Comparison of ENCODE assay signal across 8 mouse cellular contexts in genomic region chr2:75658727-75659628, GRCm38 (mm10). TPM values are rescaled to one million over a fixed set of nuclear protein-coding genes. Genes with fewer than 3 reads are reported as not detected.
DNase-seq lines count a peak whose midpoint lies in the region; ATAC-seq and TF ChIP-seq lines count a peak whose summit lies in the region.

Gene Hnrnpa3, plus strand, starts transcription at chr2:75659261.

- WGBS in bone marrow, adult 2 months, result under 1% methylated on average over 99 of the region's 102 CpGs
- WGBS in embryonic facial prominence, embryonic 15.5 days, result under 1% methylated on average over 90 of the region's 102 CpGs
- under 1% methylated on average over 83 of the region's 102 CpGs for WGBS in kidney, embryonic 14.5 days
- under 1% methylated on average over 92 of the region's 102 CpGs for WGBS in limb, embryonic 15.5 days

- H3K9ac ChIP-seq in embryonic facial prominence, embryonic 15.5 days, result peak within 1 kb of the TSS; percentile 90
- H3K9ac ChIP-seq in kidney, embryonic 14.5 days (ENCODE audit: low read depth, low read length), result peak within 1 kb of the TSS; percentile 100
- peak within 1 kb of the TSS; percentile 95 for H3K9ac ChIP-seq in limb, embryonic 15.5 days

- H3K27ac ChIP-seq in bone marrow, adult 2 months (ENCODE audit: control insufficient read depth, insufficient read depth, low read depth, low read length, poor library complexity), result peak within 1 kb of the TSS; percentile 97
- peak within 1 kb of the TSS; percentile 99 for H3K27ac ChIP-seq in embryonic facial prominence, embryonic 15.5 days (replicated peaks)
- peak within 1 kb of the TSS; percentile 99 for H3K27ac ChIP-seq in kidney, embryonic 14.5 days (ENCODE audit: low read depth, low read length)
- peak within 1 kb of the TSS; percentile 97 for H3K27ac ChIP-seq in limb, embryonic 15.5 days

- H3K36me3 ChIP-seq in embryonic facial prominence, embryonic 15.5 days, result peaks cover 17% of the 10 kb centered on the region
- peaks cover 21% of the 10 kb centered on the region for H3K36me3 ChIP-seq in kidney, embryonic 14.5 days (ENCODE audit: control insufficient read depth, insufficient read depth, low read length)
- H3K36me3 ChIP-seq in limb, embryonic 15.5 days, result peaks cover 16% of the 10 kb centered on the region

- peak; percentile 98 for DNase-seq in 416B (ENCODE audit: low read depth)
- DNase-seq in heart, adult 8-10 months (ENCODE audit: low spot score), result peak; percentile 97
- peak; percentile 99 for DNase-seq in monocyte, adult 2 months (ENCODE audit: low read depth in 1 of 2, low spot score in 2 of 2)
- DNase-seq in spleen, postnatal 36 days (ENCODE audit: low spot score in 2 of 2), result peak; percentile 99

- ATAC-seq in embryonic facial prominence, embryonic 15.5 days (ENCODE audit: insufficient number of reproducible peaks, low FRiP score, low TSS enrichment, low read depth), result peak; percentile 97
- ATAC-seq in kidney, embryonic 14.5 days (ENCODE audit: low FRiP score, low TSS enrichment), result peak; percentile 94
- ATAC-seq in limb, embryonic 15.5 days (ENCODE audit: insufficient number of reproducible peaks, low FRiP score, low TSS enrichment, low read depth), result peak; percentile 96

- peak; percentile 84; the same call in 1 of the 2 replicates for TF ChIP-seq POLR2A in bone marrow, adult 2 months (IDR thresholded peaks at IDR 0.05; ENCODE audit: borderline replicate concordance, control insufficient read depth, low read depth, low read length)

- H3K27me3 ChIP-seq in embryonic facial prominence, embryonic 15.5 days, result no peaks in the 10 kb centered on the region
- H3K27me3 ChIP-seq in kidney, embryonic 14.5 days (ENCODE audit: control insufficient read depth, insufficient read depth, low read length), result no peaks in the 10 kb centered on the region
- H3K27me3 ChIP-seq in limb, embryonic 15.5 days, result no peaks in the 10 kb centered on the region

- H3K4me1 ChIP-seq in bone marrow, adult 2 months (ENCODE audit: control insufficient read depth, insufficient read depth, low read length), result no peaks in the 10 kb centered on the region
- H3K4me1 ChIP-seq in embryonic facial prominence, embryonic 15.5 days, result peaks cover 6% of the 10 kb centered on the region
- peaks cover 10% of the 10 kb centered on the region for H3K4me1 ChIP-seq in kidney, embryonic 14.5 days (ENCODE audit: control insufficient read depth, insufficient read depth, low read length)
- peaks cover 14% of the 10 kb centered on the region for H3K4me1 ChIP-seq in limb, embryonic 15.5 days

- H3K4me3 ChIP-seq in bone marrow, adult 2 months (replicated peaks; ENCODE audit: control insufficient read depth, low read depth, low read length), result peak within 1 kb of the TSS; percentile 82
- H3K4me3 ChIP-seq in embryonic facial prominence, embryonic 15.5 days (replicated peaks), result peak within 1 kb of the TSS; percentile 84
- peak within 1 kb of the TSS; percentile 75 for H3K4me3 ChIP-seq in kidney, embryonic 14.5 days (ENCODE audit: low read length)
- peak within 1 kb of the TSS; percentile 83 for H3K4me3 ChIP-seq in limb, embryonic 15.5 days

- H3K9me3 ChIP-seq in embryonic facial prominence, embryonic 15.5 days (replicated peaks), result no peaks in the 10 kb centered on the region
- no peaks in the 10 kb centered on the region for H3K9me3 ChIP-seq in kidney, embryonic 14.5 days (ENCODE audit: control insufficient read depth, low read length)
- no peaks in the 10 kb centered on the region for H3K9me3 ChIP-seq in limb, embryonic 15.5 days

- no peak; the same call in 1 of the 2 replicates for TF ChIP-seq CTCF in bone marrow, adult 2 months (IDR thresholded peaks at IDR 0.05; ENCODE audit: control insufficient read depth, insufficient read depth, low read length)

- peak within 1 kb of the TSS; percentile 68 for H3K4me2 ChIP-seq in embryonic facial prominence, embryonic 15.5 days (replicated peaks)
- peak within 1 kb of the TSS; percentile 80 for H3K4me2 ChIP-seq in kidney, embryonic 14.5 days (replicated peaks; ENCODE audit: low read depth, low read length)
- peak within 1 kb of the TSS; percentile 58 for H3K4me2 ChIP-seq in limb, embryonic 15.5 days

RNA-seq across cellular contexts. Expression of gene Hnrnpa3, which starts in this region (rescaled TPM):
- polyA plus RNA-seq in bone marrow, adult 2 months (2011; ENCODE audit: insufficient read depth, insufficient read length, low replicate concordance, missing spikeins), result 389 and 408 TPM in 2 replicates
- polyA plus RNA-seq in embryonic facial prominence, embryonic 15.5 days (2015; fragmentation: Nextera tagmentation; extraction: Ambion mirVana), result 242 and 268 TPM in 2 replicates
- total RNA-seq in heart, adult 8-10 months (2022), result 100 to 1,000 TPM; 132 to 185 (median 159) TPM
- polyA plus RNA-seq in kidney, embryonic 14.5 days (2014; fragmentation: Nextera tagmentation; extraction: Ambion mirVana), result 300 and 331 TPM in 2 replicates
- 243 and 306 TPM in 2 replicates for polyA plus RNA-seq in limb, embryonic 15.5 days (2015; fragmentation: Nextera tagmentation; extraction: Ambion mirVana)

Comparison
In these comparisons a context has a peak if more than half of its experiments do, and no peak if none do; other contexts are left out.
1. Peak in every context shown above with its lines: DNase-seq, ATAC-seq, H3K4me3 ChIP-seq and H3K27ac ChIP-seq.